Comparison of ENCODE assay signal across 33 mouse cellular contexts in genomic region chr10:98840957-98841831, GRCm38 (mm10).
A peak's percentile ranks its signal among the peaks of the same experiment; 100 is the strongest.
DNase-seq lines count a peak whose midpoint lies in the region; ATAC-seq and TF ChIP-seq lines count a peak whose summit lies in the region.
"Had no signal": no experiment of that assay in that cellular context is flagged by ENCODE, and none has a peak within 500 bp of the region (broad histone marks: within the 10 kb centered on the region; RNA-seq: fewer than 3 reads in every experiment).

No protein-coding gene starts in this region.

- no peak overlapping the region for H3K9ac ChIP-seq in limb, embryonic 15.5 days
- peak overlapping the region; percentile 99 for H3K9ac ChIP-seq in CH12.LX (ENCODE audit: insufficient read depth, low read depth)
- no peak overlapping the region for H3K9ac ChIP-seq in hindbrain, embryonic 16.5 days (ENCODE audit: low read depth, low read length)
- H3K9ac ChIP-seq: embryonic facial prominence, embryonic 15.5 days; hindbrain, embryonic 13.5 days; kidney, embryonic 15.5 days; midbrain, embryonic 15.5 days; neural tube, embryonic 15.5 days; stomach, embryonic 15.5 days had no signal

- no peaks in the 10 kb centered on the region for H3K36me3 ChIP-seq in limb, embryonic 15.5 days
- H3K36me3 ChIP-seq in limb, embryonic 10.5 days, result no peaks in the 10 kb centered on the region
- peaks cover 0 to 2% of the 10 kb centered on the region in 2 experiments for H3K36me3 ChIP-seq in CH12.LX (replicated peaks in 1 of 2; ENCODE audit: control insufficient read depth in 1 of 2, insufficient read depth in 1 of 2, low read length in 1 of 2)
- H3K36me3 ChIP-seq in hindbrain, embryonic 16.5 days (ENCODE audit: control insufficient read depth, insufficient read depth, low read length), result no peaks in the 10 kb centered on the region
- H3K36me3 ChIP-seq: embryonic facial prominence, embryonic 10.5 days; embryonic facial prominence, embryonic 15.5 days; hindbrain, embryonic 13.5 days; kidney, embryonic 15.5 days; midbrain, embryonic 15.5 days; neural tube, embryonic 15.5 days; stomach, embryonic 15.5 days had no signal

- 0 out of 2 replicates have a peak, but pooled peaks have one; percentile 30 for ATAC-seq in limb, embryonic 15.5 days (ENCODE audit: insufficient number of reproducible peaks, low FRiP score, low TSS enrichment, low read depth)
- ATAC-seq in megakaryocyte, adult 5-6 weeks (ENCODE audit: poor library complexity, severe bottlenecking), result peak; percentile 2; the same call in 1 of the 2 replicates
- ATAC-seq in hindbrain, embryonic 16.5 days, result no peak
- ATAC-seq: forebrain, embryonic 14.5 days; midbrain, embryonic 15.5 days; Patski had no signal

- TF ChIP-seq RAD21 in CH12.LX (IDR thresholded peaks at IDR 0.05; ENCODE audit: low read depth, low read length), result no peak; the same call in 1 of the 2 replicates

- WGBS in limb, embryonic 15.5 days, result 77% methylated on average over 13 of the region's 13 CpGs
- 74% methylated on average over 13 of the region's 13 CpGs for WGBS in limb, embryonic 10.5 days
- 92% methylated on average over 13 of the region's 13 CpGs for WGBS in hindbrain, embryonic 16.5 days

- TF ChIP-seq CTCF in CH12.LX (conservative IDR thresholded peaks at IDR 0.05 in 1 of 2, IDR thresholded peaks at IDR 0.05 in 1 of 2; ENCODE audit: low read depth in 2 of 2, low read length in 2 of 2), result no peak

- no peak overlapping the region for H3K4me2 ChIP-seq in limb, embryonic 15.5 days
- peak overlapping the region; percentile 69 for H3K4me2 ChIP-seq in CH12.LX (ENCODE audit: insufficient read depth, low read depth, poor library complexity, severe bottlenecking)
- H3K4me2 ChIP-seq in hindbrain, embryonic 16.5 days (ENCODE audit: low read length), result no peak overlapping the region
- H3K4me2 ChIP-seq: embryonic facial prominence, embryonic 15.5 days; heart, embryonic 11.5 days; hindbrain, embryonic 13.5 days; kidney, embryonic 15.5 days; midbrain, embryonic 15.5 days; neural tube, embryonic 15.5 days; stomach, embryonic 15.5 days had no signal

- no peaks in the 10 kb centered on the region for H3K4me1 ChIP-seq in limb, embryonic 15.5 days
- no peaks in the 10 kb centered on the region for H3K4me1 ChIP-seq in limb, embryonic 10.5 days
- H3K4me1 ChIP-seq in CH12.LX (ENCODE audit: control insufficient read depth in 1 of 2, insufficient read depth in 2 of 2), result peaks cover 7 to 32% of the 10 kb centered on the region in 2 experiments
- H3K4me1 ChIP-seq in hindbrain, embryonic 16.5 days (ENCODE audit: control insufficient read depth, insufficient read depth, low read depth, low read length), result no peaks in the 10 kb centered on the region
- H3K4me1 ChIP-seq: embryonic facial prominence, embryonic 10.5 days; embryonic facial prominence, embryonic 15.5 days; hindbrain, embryonic 13.5 days; kidney, embryonic 15.5 days; midbrain, embryonic 15.5 days; neural tube, embryonic 15.5 days; stomach, embryonic 15.5 days had no signal

- no peak overlapping the region for H3K4me3 ChIP-seq in limb, embryonic 15.5 days
- H3K4me3 ChIP-seq in limb, embryonic 10.5 days, result no peak overlapping the region
- peak overlapping the region; percentile 76 to 93 (median 77) for H3K4me3 ChIP-seq in CH12.LX (replicated peaks in 1 of 3; ENCODE audit: low read depth in 2 of 3, low read length in 2 of 3, poor library complexity in 1 of 3)
- no peak overlapping the region for H3K4me3 ChIP-seq in hindbrain, embryonic 16.5 days (ENCODE audit: low read length)
- H3K4me3 ChIP-seq: embryonic facial prominence, embryonic 10.5 days; embryonic facial prominence, embryonic 15.5 days; hindbrain, embryonic 13.5 days; kidney, embryonic 15.5 days; megakaryocyte, embryonic 14.5 days; midbrain, embryonic 15.5 days; neural tube, embryonic 15.5 days; stomach, embryonic 15.5 days had no signal

- no peak overlapping the region for H3K27ac ChIP-seq in limb, embryonic 15.5 days
- no peak overlapping the region for H3K27ac ChIP-seq in limb, embryonic 10.5 days
- H3K27ac ChIP-seq in CH12.LX (ENCODE audit: insufficient read depth, low read depth), result peak overlapping the region; percentile 99
- H3K27ac ChIP-seq in hindbrain, embryonic 16.5 days (ENCODE audit: low read depth, low read length), result no peak overlapping the region
- H3K27ac ChIP-seq: embryonic facial prominence, embryonic 10.5 days; embryonic facial prominence, embryonic 15.5 days; hindbrain, embryonic 13.5 days; kidney, embryonic 15.5 days; midbrain, embryonic 15.5 days; neural tube, embryonic 15.5 days; stomach, embryonic 15.5 days had no signal

- TF ChIP-seq POLR2A in CH12.LX (IDR thresholded peaks at IDR 0.05; ENCODE audit: low read depth, low read length), result peak; percentile 96

- no peaks in the 10 kb centered on the region for H3K9me3 ChIP-seq in limb, embryonic 15.5 days
- H3K9me3 ChIP-seq in limb, embryonic 10.5 days (replicated peaks), result peaks cover 10% of the 10 kb centered on the region; the same call in 1 of the 2 replicates
- no peaks in the 10 kb centered on the region for H3K9me3 ChIP-seq in CH12.LX (replicated peaks; ENCODE audit: low read length)
- H3K9me3 ChIP-seq in hindbrain, embryonic 16.5 days (ENCODE audit: control insufficient read depth, low read length), result peaks cover 8% of the 10 kb centered on the region
- H3K9me3 ChIP-seq: embryonic facial prominence, embryonic 15.5 days; megakaryocyte, embryonic 14.5 days; stomach, embryonic 15.5 days had no signal

- H3K79me2 ChIP-seq in CH12.LX (replicated peaks; ENCODE audit: control insufficient read depth, extremely low read depth, insufficient read depth, poor library complexity, severe bottlenecking), result peaks cover 40% of the 10 kb centered on the region

- H3K27me3 ChIP-seq in limb, embryonic 15.5 days, result no peaks in the 10 kb centered on the region
- no peaks in the 10 kb centered on the region for H3K27me3 ChIP-seq in limb, embryonic 10.5 days (ENCODE audit: low read depth, poor library complexity, severe bottlenecking)
- H3K27me3 ChIP-seq in CH12.LX (replicated peaks), result no peaks in the 10 kb centered on the region
- H3K27me3 ChIP-seq in hindbrain, embryonic 16.5 days (replicated peaks; ENCODE audit: control insufficient read depth, insufficient read depth, low read length), result no peaks in the 10 kb centered on the region
- H3K27me3 ChIP-seq: embryonic facial prominence, embryonic 15.5 days; hindbrain, embryonic 13.5 days; kidney, embryonic 15.5 days; megakaryocyte, embryonic 14.5 days; midbrain, embryonic 15.5 days; neural tube, embryonic 15.5 days; Patski; stomach, embryonic 15.5 days had no signal

- dilution Hi-C loops in CH12.LX (cut with MboI; ENCODE audit: extremely low pct_ligation_motif_present, extremely low pct_unique_long_range_greater_than_20kb, low sequenced_read_pairs), result no loop called here

- DNase-seq in limb, embryonic 10.5 days (ENCODE audit: low spot score), result no peak
- DNase-seq in A20 (ENCODE audit: low read depth, low spot score) (peak; percentile 28), CH12.LX (ENCODE audit: extremely low read depth) (peak; percentile 95)
- DNase-seq in kidney, adult 8-10 months, result no peak
- DNase-seq in urinary bladder, postnatal 4 days (ENCODE audit: low spot score in 2 of 2), result no peak
- DNase-seq: adrenal gland, adult 2 months; adrenal gland, postnatal 36 days; cerebellum, adult 2 months; cerebellum, postnatal 25 days; gastrocnemius, postnatal 25 days; heart, adult 18-20 months; heart, postnatal 4 days; kidney, adult 11 months; kidney, postnatal 25 days; layer of hippocampus, postnatal 36 days; left cerebral cortex, postnatal 4 days; lung, postnatal 36 days; right cerebral cortex, postnatal 25 days; thymus, postnatal 14 days had no signal

- in situ Hi-C loops in CH12.LX (cut with MboI; ENCODE audit: low pct_ligation_motif_present, low pct_unique_long_range_greater_than_20kb, low sequenced_read_pairs), result loop anchor here (5.0 to 25.0 kb wide), 3 partner anchors 71 to 354 kb away; partner anchors contain the start of gene Atp2b1

- peak; percentile 69 for TF ChIP-seq EP300 in CH12.LX (IDR thresholded peaks at IDR 0.05; ENCODE audit: low read length)

TF ChIP-seq in CH12.LX, 34 proteins besides CTCF, POLR2A, EP300 and RAD21 (continues in another document):
- TF ChIP-seq MAX (IDR thresholded peaks at IDR 0.05; ENCODE audit: low read length) (peak; percentile 65; the same call in 1 of the 2 replicates), MYC (IDR thresholded peaks at IDR 0.05; ENCODE audit: low read depth, low read length) (peak; percentile 65; the same call in 1 of the 2 replicates), ELF1 (IDR thresholded peaks at IDR 0.05; ENCODE audit: low read depth, low read length) (no peak), JUND (conservative IDR thresholded peaks at IDR 0.05; ENCODE audit: low read depth, low read length) (0 out of 2 replicates have a peak, but pooled peaks have one; percentile 24), ETS1 (conservative IDR thresholded peaks at IDR 0.05; ENCODE audit: low read depth, low read length) (peak; percentile 83), RCOR1 (conservative IDR thresholded peaks at IDR 0.05; ENCODE audit: low read depth, low read length) (0 out of 2 replicates have a peak, but pooled peaks have one; percentile 17), MAZ (IDR thresholded peaks at IDR 0.05; ENCODE audit: low read depth, low read length) (no peak; the same call in 1 of the 2 replicates), ZC3H11A (IDR thresholded peaks at IDR 0.05; ENCODE audit: low read depth, low read length) (no peak), GABPA (IDR thresholded peaks at IDR 0.05; ENCODE audit: insufficient replicate concordance, low read depth, low read length) (no peak), HCFC1 (IDR thresholded peaks at IDR 0.05; ENCODE audit: low read depth, low read length) (no peak; the same call in 1 of the 2 replicates), NELFE (IDR thresholded peaks at IDR 0.05; ENCODE audit: low read depth, low read length) (peak; percentile 93), CHD1 (IDR thresholded peaks at IDR 0.05; ENCODE audit: low read depth, low read length) (peak; percentile 92), ZMIZ1 (IDR thresholded peaks at IDR 0.05; ENCODE audit: low read depth, low read length) (peak; percentile 98), NRF1 (IDR thresholded peaks at IDR 0.05; ENCODE audit: low read depth, low read length) (no peak), TCF12 (IDR thresholded peaks at IDR 0.05; ENCODE audit: low read depth, low read length) (peak; percentile 85; the same call in 1 of the 2 replicates), ZKSCAN1 (IDR thresholded peaks at IDR 0.05; ENCODE audit: borderline replicate concordance, low read depth, low read length) (no peak), PAX5 (IDR thresholded peaks at IDR 0.05; ENCODE audit: low read length) (no peak), MEF2A (IDR thresholded peaks at IDR 0.05; ENCODE audit: borderline replicate concordance, low read depth, low read length) (peak; percentile 80), TBP (conservative IDR thresholded peaks at IDR 0.05; ENCODE audit: low read depth, low read length) (peak; percentile 98), MXI1 (IDR thresholded peaks at IDR 0.05; ENCODE audit: low read depth, low read length) (peak; percentile 42), SIN3A (IDR thresholded peaks at IDR 0.05; ENCODE audit: low read length) (no peak), POLR2AphosphoS2 (IDR thresholded peaks at IDR 0.05; ENCODE audit: low read depth, low read length) (peak; percentile 95)

Comparison
In these comparisons a context has a peak if more than half of its experiments do, and no peak if none do; other contexts are left out.
1. H3K4me3 ChIP-seq: peak in CH12.LX (3 of 3); none in limb, embryonic 15.5 days (single experiment), limb, embryonic 10.5 days (single experiment) and hindbrain, embryonic 16.5 days (single experiment).
2. DNase-seq: peak in A20 (single experiment) and CH12.LX (single experiment); none in limb, embryonic 10.5 days (single experiment), kidney, adult 8-10 months (0 of 2) and urinary bladder, postnatal 4 days (0 of 2).